Mouse (Mus musculus): ENCODE data around the gene Des.

Gene Des

DNA sequence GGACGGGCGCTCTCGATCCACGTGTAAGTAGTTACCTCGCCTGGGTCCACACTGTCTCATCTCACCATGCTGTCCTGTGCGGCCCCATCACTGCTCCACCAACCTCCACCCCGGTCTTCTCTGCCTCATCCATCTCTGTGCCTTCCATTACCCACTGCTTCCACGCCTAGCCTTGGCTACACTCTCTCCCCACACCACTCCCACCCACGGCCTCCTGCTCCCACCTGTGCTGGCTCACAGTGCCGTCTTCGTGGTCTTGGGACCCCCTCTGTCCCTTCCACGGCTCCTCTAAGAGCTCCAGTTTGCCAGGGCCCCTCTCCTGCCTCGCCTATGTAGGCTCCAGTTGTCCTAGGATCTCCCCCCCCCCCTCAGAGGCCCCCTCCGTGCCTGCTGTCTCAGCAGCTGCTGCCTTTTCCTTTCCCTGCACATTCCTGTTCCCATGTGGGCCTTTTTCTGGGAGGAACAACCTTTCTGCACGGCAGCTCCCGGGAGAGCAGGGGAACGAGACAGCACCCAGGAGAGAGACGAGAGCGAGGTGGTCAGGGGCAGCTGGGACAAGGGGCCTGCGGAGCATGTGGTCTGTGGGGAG lies 25.1 kb downstream of the Des start:
- H3K27me3 ChIP-seq (ENCODE audit: control insufficient read depth, insufficient read depth, low read length, poor library complexity, severe bottlenecking): no peaks in the 10 kb centered on the region; the same call in 1 of the 2 replicates
- no peaks in the 10 kb centered on the region for H3K36me3 ChIP-seq (ENCODE audit: control insufficient read depth, insufficient read depth, low read length, poor library complexity, severe bottlenecking)
- no peak for DNase-seq (ENCODE audit: low read depth, low spot score)

GRCm38 (mm10) chr1:75386149-75386548 lies 26.0 kb downstream of the Des start:
- Histone ChIP-seq H3K36me3 (ENCODE audit: control insufficient read depth, insufficient read depth, low read length, poor library complexity, severe bottlenecking) (no peaks in the 10 kb centered on the region), H3K27me3 (ENCODE audit: control insufficient read depth, insufficient read depth, low read length, poor library complexity, severe bottlenecking) (no peaks in the 10 kb centered on the region; the same call in 1 of the 2 replicates)
- DNase-seq (ENCODE audit: low read depth, low spot score): no peak

GRCm38 (mm10) chr1:75387469-75387928 lies 27.4 kb downstream of the Des start:
- DNase-seq (ENCODE audit: low read depth, low spot score): no peak
- H3K36me3 ChIP-seq (ENCODE audit: control insufficient read depth, insufficient read depth, low read length, poor library complexity, severe bottlenecking): no peaks in the 10 kb centered on the region
- H3K27me3 ChIP-seq (ENCODE audit: control insufficient read depth, insufficient read depth, low read length, poor library complexity, severe bottlenecking): no peaks in the 10 kb centered on the region

DNA sequence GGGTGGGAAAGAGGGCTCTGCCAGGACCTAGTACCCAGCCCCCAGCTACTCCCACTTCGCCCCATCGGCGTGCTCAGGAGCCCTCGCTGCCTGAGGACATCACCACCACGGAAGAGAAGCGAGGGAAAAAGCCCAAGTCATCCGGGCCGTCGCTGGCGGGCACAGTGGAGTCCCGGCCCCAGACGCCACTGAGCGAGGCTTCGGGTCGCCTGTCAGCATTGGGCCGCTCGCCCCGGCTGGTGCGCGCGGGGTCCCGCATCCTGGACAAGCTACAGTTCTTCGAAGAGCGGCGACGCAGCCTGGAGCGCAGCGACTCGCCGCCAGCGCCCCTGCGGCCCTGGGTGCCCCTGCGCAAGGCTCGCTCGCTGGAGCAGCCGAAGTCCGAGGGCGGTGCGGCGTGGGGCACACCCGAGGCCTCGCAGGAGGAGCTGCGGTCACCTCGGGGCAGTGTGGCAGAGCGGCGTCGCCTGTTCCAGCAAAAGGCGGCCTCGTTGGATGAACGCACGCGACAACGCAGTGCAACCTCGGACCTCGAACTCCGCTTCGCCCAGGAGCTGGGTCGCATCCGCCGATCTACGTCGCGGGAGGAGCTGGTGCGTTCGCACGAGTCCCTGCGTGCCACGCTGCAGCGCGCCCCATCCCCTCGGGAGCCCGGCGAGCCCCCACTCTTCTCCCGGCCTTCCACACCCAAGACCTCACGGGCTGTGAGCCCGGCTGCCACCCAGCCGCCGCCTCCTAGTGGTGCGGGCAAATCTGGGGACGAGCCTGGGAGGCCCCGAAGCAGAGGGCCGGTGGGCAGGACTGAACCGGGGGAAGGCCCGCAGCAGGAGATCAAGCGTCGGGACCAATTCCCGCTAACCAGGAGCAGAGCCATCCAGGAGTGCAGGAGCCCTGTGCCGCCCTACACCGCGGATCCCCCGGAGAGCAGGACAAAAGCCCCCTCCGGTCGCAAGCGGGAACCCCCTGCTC lies 28.1 kb downstream of the Des start:
- Histone ChIP-seq H3K27me3 (ENCODE audit: control insufficient read depth, insufficient read depth, low read length, poor library complexity, severe bottlenecking) (no peaks in the 10 kb centered on the region), H3K36me3 (ENCODE audit: control insufficient read depth, insufficient read depth, low read length, poor library complexity, severe bottlenecking) (no peaks in the 10 kb centered on the region)

GRCm38 (mm10) chr1:75388898-75389515 lies 28.9 kb downstream of the Des start:
- DNase-seq (ENCODE audit: low read depth, low spot score): no peak
- Histone ChIP-seq H3K27me3 (ENCODE audit: control insufficient read depth, insufficient read depth, low read length, poor library complexity, severe bottlenecking) (no peaks in the 10 kb centered on the region), H3K36me3 (ENCODE audit: control insufficient read depth, insufficient read depth, low read length, poor library complexity, severe bottlenecking) (no peaks in the 10 kb centered on the region)

More for the DNA sequence above, 28.1 kb downstream of the Des start:
- DNase-seq (ENCODE audit: low read depth, low spot score): no peak

DNA sequence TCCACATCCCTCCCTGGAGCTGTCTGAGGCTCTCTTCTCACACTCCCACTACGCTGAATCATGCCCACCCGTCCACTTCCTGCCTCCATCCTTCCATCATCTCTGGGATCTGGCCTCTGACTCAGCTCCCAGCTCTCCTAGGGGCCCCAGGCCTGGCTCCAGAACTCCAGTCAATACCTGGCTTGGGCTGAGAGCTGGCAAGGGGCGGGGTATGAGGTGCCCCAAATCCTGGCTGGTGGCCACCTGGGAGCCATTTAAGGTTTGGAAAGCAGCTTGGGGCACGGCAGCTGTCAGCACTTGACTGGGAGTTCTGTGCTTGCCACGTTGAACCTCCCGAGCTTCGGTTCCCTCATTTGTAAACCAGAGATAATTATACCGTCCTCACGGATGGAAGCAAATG lies 33.0 kb downstream of the Des start:
- no peak for DNase-seq (ENCODE audit: low read depth, low spot score)

GRCm38 (mm10) chr1:75393846-75394245 lies 33.7 kb downstream of the Des start:
- H3K27me3 ChIP-seq (ENCODE audit: control insufficient read depth, insufficient read depth, low read length, poor library complexity, severe bottlenecking): no peaks in the 10 kb centered on the region
- no peak for DNase-seq (ENCODE audit: low read depth, low spot score)

More for the DNA sequence above, 33.0 kb downstream of the Des start:
- Histone ChIP-seq H3K36me3 (ENCODE audit: control insufficient read depth, insufficient read depth, low read length, poor library complexity, severe bottlenecking) (no peaks in the 10 kb centered on the region), H3K27me3 (ENCODE audit: control insufficient read depth, insufficient read depth, low read length, poor library complexity, severe bottlenecking) (no peaks in the 10 kb centered on the region)

DNA sequence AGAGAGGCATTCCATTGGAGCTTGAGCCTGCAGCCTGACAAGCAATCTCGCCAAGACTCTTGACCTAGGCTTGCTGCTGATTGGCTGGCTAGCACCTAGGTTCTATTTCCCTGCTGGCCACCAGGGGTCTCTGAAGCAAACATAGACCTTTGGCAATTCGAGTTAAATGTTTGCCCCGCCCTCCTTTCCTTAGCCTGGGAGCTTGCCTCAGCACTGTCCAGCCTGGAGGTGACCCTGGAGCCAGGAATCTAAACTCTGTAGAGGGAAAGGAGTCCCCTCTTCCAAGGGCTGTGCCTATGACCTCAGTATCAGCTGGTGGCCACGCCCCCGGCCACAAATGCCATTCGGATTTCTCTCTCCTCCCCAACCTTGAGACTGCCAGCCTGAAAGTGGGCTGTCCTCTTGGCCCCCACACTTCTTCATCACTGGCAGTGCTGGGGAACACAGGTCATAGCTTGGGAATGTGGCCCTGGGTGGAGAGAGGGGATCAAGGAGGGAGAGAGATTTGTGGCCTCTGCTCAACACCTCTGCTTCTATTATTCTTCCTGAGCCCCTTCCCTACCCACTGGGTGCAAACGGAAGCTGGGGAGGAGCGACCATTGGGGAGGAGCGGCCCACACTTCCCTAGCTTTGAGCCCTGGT lies 38.8 kb downstream of the Des start:
- DNase-seq (ENCODE audit: low read depth, low spot score): peak; percentile 52
- H3K27me3 ChIP-seq (ENCODE audit: control insufficient read depth, insufficient read depth, low read length, poor library complexity, severe bottlenecking): no peaks in the 10 kb centered on the region
- no peaks in the 10 kb centered on the region for H3K36me3 ChIP-seq (ENCODE audit: control insufficient read depth, insufficient read depth, low read length, poor library complexity, severe bottlenecking)

More at GRCm38 (mm10) chr1:75393846-75394245, 33.7 kb downstream of the Des start:
- H3K36me3 ChIP-seq (ENCODE audit: control insufficient read depth, insufficient read depth, low read length, poor library complexity, severe bottlenecking): no peaks in the 10 kb centered on the region

- no peaks in the 10 kb centered on the region for H3K36me3 ChIP-seq (ENCODE audit: control insufficient read depth, insufficient read depth, low read length, poor library complexity, severe bottlenecking)
- no peak for DNase-seq (ENCODE audit: low read depth, low spot score)
- H3K27me3 ChIP-seq (ENCODE audit: control insufficient read depth, insufficient read depth, low read length, poor library complexity, severe bottlenecking): no peaks in the 10 kb centered on the region
Observed at GRCm38 (mm10) chr1:75399755-75400492, 39.8 kb downstream of the Des start.

DNA sequence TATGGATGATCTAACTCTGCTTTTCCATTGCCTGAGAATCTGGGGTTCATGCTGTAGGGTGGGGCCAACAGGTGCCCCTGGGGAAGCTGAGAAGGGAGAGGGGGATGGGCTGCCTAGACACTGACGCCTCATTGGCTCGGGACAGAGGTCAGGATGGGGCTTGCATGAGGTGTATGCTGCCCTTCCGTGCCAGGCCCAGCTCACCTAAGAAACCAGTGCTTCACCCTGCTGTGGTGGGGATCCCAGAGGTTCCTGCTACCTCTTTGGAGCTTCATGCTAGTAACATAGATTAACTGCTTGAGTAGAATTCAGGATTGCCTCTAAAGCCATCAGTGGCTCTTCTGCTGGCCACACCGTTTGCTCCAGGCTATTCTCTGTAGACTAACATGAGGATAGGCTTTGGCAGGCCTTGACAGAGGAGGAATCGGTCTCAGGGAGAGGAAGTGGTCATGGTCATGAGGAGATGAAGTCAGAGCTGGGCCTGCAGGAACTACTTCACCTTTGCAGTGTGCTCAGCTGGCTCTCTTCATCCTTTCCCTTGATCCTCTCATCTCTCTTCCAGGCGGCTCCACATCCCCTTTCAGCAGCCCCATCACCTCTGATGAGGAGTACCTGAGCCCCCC lies 40.5 kb downstream of the Des start:
- Histone ChIP-seq H3K36me3 (ENCODE audit: control insufficient read depth, insufficient read depth, low read length, poor library complexity, severe bottlenecking) (no peaks in the 10 kb centered on the region), H3K27me3 (ENCODE audit: control insufficient read depth, insufficient read depth, low read length, poor library complexity, severe bottlenecking) (no peaks in the 10 kb centered on the region)
- DNase-seq (ENCODE audit: low read depth, low spot score): no peak

- H3K27me3 ChIP-seq (ENCODE audit: control insufficient read depth, insufficient read depth, low read length, poor library complexity, severe bottlenecking): no peaks in the 10 kb centered on the region
- no peaks in the 10 kb centered on the region for H3K36me3 ChIP-seq (ENCODE audit: control insufficient read depth, insufficient read depth, low read length, poor library complexity, severe bottlenecking)
- no peak for DNase-seq (ENCODE audit: low read depth, low spot score)
Observed at GRCm38 (mm10) chr1:75405547-75405946, 45.4 kb downstream of the Des start.

GRCm38 (mm10) chr1:75406173-75406572 lies 46.0 kb downstream of the Des start:
- no peak for DNase-seq (ENCODE audit: low read depth, low spot score)
- Histone ChIP-seq H3K36me3 (ENCODE audit: control insufficient read depth, insufficient read depth, low read length, poor library complexity, severe bottlenecking) (no peaks in the 10 kb centered on the region), H3K27me3 (ENCODE audit: control insufficient read depth, insufficient read depth, low read length, poor library complexity, severe bottlenecking) (no peaks in the 10 kb centered on the region)

- Histone ChIP-seq H3K27me3 (ENCODE audit: control insufficient read depth, insufficient read depth, low read length, poor library complexity, severe bottlenecking) (no peaks in the 10 kb centered on the region), H3K36me3 (ENCODE audit: control insufficient read depth, insufficient read depth, low read length, poor library complexity, severe bottlenecking) (no peaks in the 10 kb centered on the region)
- DNase-seq (ENCODE audit: low read depth, low spot score): no peak
Observed at GRCm38 (mm10) chr1:75407056-75407455, 46.9 kb downstream of the Des start.

GRCm38 (mm10) chr1:75408210-75408609 lies 48.1 kb downstream of the Des start:
- no peaks in the 10 kb centered on the region for H3K27me3 ChIP-seq (ENCODE audit: control insufficient read depth, insufficient read depth, low read length, poor library complexity, severe bottlenecking)
- H3K36me3 ChIP-seq (ENCODE audit: control insufficient read depth, insufficient read depth, low read length, poor library complexity, severe bottlenecking): no peaks in the 10 kb centered on the region
- DNase-seq (ENCODE audit: low read depth, low spot score): no peak

Measured in splenic B cell, adult 2 months (primary cell).